Mouse (Mus musculus) adrenal gland, adult 18-20 months (tissue): ENCODE measurements around the gene Fam160a1. TPM values are rescaled to one million over a fixed set of nuclear protein-coding genes. Genes with fewer than 3 reads are reported as not detected.

ENCODE experiments used
- DNase-seq, 2 experiments: peaks; one replicate each; pipeline ENCODE4 v3.0.0; 2021 to 2022; ENCODE audit warnings: low spot score in 2 of 2
- total RNA-seq, 2 experiments: library from RNA; stranded (reverse); gene quantifications; 1 replicate in 1 of 2; 2 replicates in 1 of 2; pipeline ENCODE4 v1.2.3; 2021

Gene Fam160a1
- total RNA-seq, 2 experiments from 2014 or later: 6.8 to 7.2 TPM

GRCm38 (mm10) chr3:85685271-85685670, 131.8 kb downstream of the Fam160a1 start:
- DNase-seq: no peak

GRCm38 (mm10) chr3:85683618-85684017, 133.5 kb downstream of the Fam160a1 start:
- no peak for DNase-seq

GRCm38 (mm10) chr3:85681136-85681535, 136.0 kb downstream of the Fam160a1 start:
- DNase-seq: no peak

GRCm38 (mm10) chr3:85679960-85680359, 137.1 kb downstream of the Fam160a1 start:
- no peak for DNase-seq

- no peak for DNase-seq
Observed at GRCm38 (mm10) chr3:85679312-85679933, 137.7 kb downstream of the Fam160a1 start.

- DNase-seq: no peak
Observed at GRCm38 (mm10) chr3:85677952-85678351, 139.1 kb downstream of the Fam160a1 start.

GRCm38 (mm10) chr3:85677133-85677532, 140.0 kb downstream of the Fam160a1 start:
- no peak for DNase-seq

- DNase-seq: no peak
Observed at GRCm38 (mm10) chr3:85669844-85670243, 147.2 kb downstream of the Fam160a1 start.

- no peak for DNase-seq
Observed at GRCm38 (mm10) chr3:85667683-85668082, 149.4 kb downstream of the Fam160a1 start.

GRCm38 (mm10) chr3:85666736-85667135, 150.4 kb downstream of the Fam160a1 start:
- no peak for DNase-seq

GRCm38 (mm10) chr3:85666166-85666565, 150.9 kb downstream of the Fam160a1 start:
- DNase-seq: no peak

GRCm38 (mm10) chr3:85664591-85665171, 152.4 kb downstream of the Fam160a1 start:
- DNase-seq: no peak

GRCm38 (mm10) chr3:85663826-85664225, 153.3 kb downstream of the Fam160a1 start:
- DNase-seq: no peak

GRCm38 (mm10) chr3:85661926-85662813, 154.9 kb downstream of the Fam160a1 start:
- no peak for DNase-seq

- DNase-seq: no peak
Observed at GRCm38 (mm10) chr3:85659681-85660080, 157.4 kb downstream of the Fam160a1 start.

- DNase-seq: no peak
Observed at GRCm38 (mm10) chr3:85655538-85655937, 161.6 kb downstream of the Fam160a1 start.

- DNase-seq: no peak
Observed at GRCm38 (mm10) chr3:85652727-85653665, 164.1 kb downstream of the Fam160a1 start.

- no peak for DNase-seq
Observed at GRCm38 (mm10) chr3:85649176-85649575, 167.9 kb downstream of the Fam160a1 start.

- no peak for DNase-seq
Observed at GRCm38 (mm10) chr3:85645517-85646004, 171.5 kb downstream of the Fam160a1 start.

- DNase-seq: no peak
Observed at GRCm38 (mm10) chr3:85644814-85645213, 172.3 kb downstream of the Fam160a1 start.

GRCm38 (mm10) chr3:85641751-85642150, 175.3 kb downstream of the Fam160a1 start:
- no peak for DNase-seq
